Mouse (Mus musculus): ENCODE measurements around the gene Polr1b.

- no peak for TF ChIP-seq CTCF (IDR thresholded peaks at IDR 0.05; ENCODE audit: low read depth, low read length)
- TF ChIP-seq POLR2A (IDR thresholded peaks at IDR 0.05; ENCODE audit: extremely low read depth, insufficient read depth, low read length) = 0 out of 2 replicates have a peak, but pooled peaks have one; percentile 51
Measured at GRCm38 (mm10) chr2:129100784-129101310, at the start of gene Polr1b.
